Mouse (Mus musculus) ES-E14 (cell line): ENCODE data around the gene Gsg1l.

Source experiments
- CHD2 ChIP-seq: IDR thresholded peaks from 2 replicates; pipeline ENCODE4 v1.6.1; 2014; ENCODE audit warnings: mild to moderate bottlenecking, low read depth, low read length, inconsistent platforms
- ZC3H11A ChIP-seq: IDR thresholded peaks from 2 replicates; pipeline ENCODE4 v1.6.1; 2012; ENCODE audit warnings: low read depth, mild to moderate bottlenecking, inconsistent platforms, low read length, borderline replicate concordance
- ZNF384 ChIP-seq: IDR thresholded peaks from 2 replicates; pipeline ENCODE4 v1.6.1; 2012; ENCODE audit warnings: low read depth, low read length, inconsistent platforms

GRCm38 (mm10) chr7:126026600-126026999 is 55.6 kb downstream of the Gsg1l start:
- no peak for TF ChIP-seq ZNF384
- no peak for TF ChIP-seq CHD2
- TF ChIP-seq ZC3H11A = no peak
